In the genomic region with DNA sequence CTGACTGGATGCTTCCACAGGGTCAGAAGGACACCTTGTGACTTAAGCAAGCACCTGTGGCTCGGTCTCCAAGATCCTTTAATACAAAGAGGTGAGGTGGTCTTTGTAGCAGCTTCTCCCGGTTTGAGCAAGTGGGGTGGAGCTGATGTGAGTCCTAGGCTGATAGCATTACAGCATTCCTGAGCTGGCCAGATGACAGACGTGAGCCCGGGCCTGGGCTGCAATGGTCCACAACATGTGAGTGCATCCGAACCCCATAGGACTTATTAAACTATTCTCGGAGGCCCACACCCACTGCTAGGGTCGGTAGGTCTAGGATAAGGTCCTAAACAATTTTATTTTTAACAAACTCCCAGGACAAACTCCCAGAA, we compare ENCODE assay signal across 7 mouse cellular contexts.
DNase-seq lines count a peak whose midpoint lies in the region; ATAC-seq lines count a peak whose summit lies in the region.

No protein-coding gene starts in this region.

- no peak for DNase-seq in lung, postnatal 25 days (ENCODE audit: low spot score)
- DNase-seq in cerebellum, adult 11 months, result no peak
- no peak for DNase-seq in cerebellum, postnatal 4 days (ENCODE audit: low spot score in 2 of 2)

- no peak overlapping the region for H3K4me3 ChIP-seq in lung, embryonic 15.5 days
- no peak overlapping the region for H3K4me3 ChIP-seq in embryonic facial prominence, embryonic 15.5 days (replicated peaks)
- H3K4me3 ChIP-seq in neural tube, embryonic 15.5 days (replicated peaks), result no peak overlapping the region; the same call in 1 of the 2 replicates

- no peak overlapping the region for H3K9ac ChIP-seq in lung, embryonic 15.5 days
- H3K9ac ChIP-seq in embryonic facial prominence, embryonic 15.5 days, result no peak overlapping the region
- H3K9ac ChIP-seq in neural tube, embryonic 15.5 days (replicated peaks), result no peak overlapping the region

- 0 out of 2 replicates have a peak, but pooled peaks cover 3% of the 10 kb centered on the region for H3K36me3 ChIP-seq in lung, embryonic 15.5 days
- no peaks in the 10 kb centered on the region for H3K36me3 ChIP-seq in embryonic facial prominence, embryonic 15.5 days
- H3K36me3 ChIP-seq in neural tube, embryonic 15.5 days, result peaks cover 16% of the 10 kb centered on the region

- no peak overlapping the region for H3K27ac ChIP-seq in lung, embryonic 15.5 days
- H3K27ac ChIP-seq in embryonic facial prominence, embryonic 15.5 days (replicated peaks), result peak overlapping the region; percentile 23
- peak overlapping the region; percentile 76 for H3K27ac ChIP-seq in neural tube, embryonic 15.5 days (replicated peaks)

- WGBS in lung, embryonic 15.5 days, result 35% methylated on average over 7 of the region's 7 CpGs
- 34% methylated on average over 7 of the region's 7 CpGs for WGBS in embryonic facial prominence, embryonic 15.5 days
- 50% methylated on average over 7 of the region's 7 CpGs for WGBS in neural tube, embryonic 15.5 days

- 0 out of 2 replicates have a peak, but pooled peaks cover 7% of the 10 kb centered on the region for H3K4me1 ChIP-seq in lung, embryonic 15.5 days
- H3K4me1 ChIP-seq in embryonic facial prominence, embryonic 15.5 days, result peaks cover 11% of the 10 kb centered on the region
- H3K4me1 ChIP-seq in neural tube, embryonic 15.5 days, result peaks cover 13% of the 10 kb centered on the region

- no peaks in the 10 kb centered on the region for H3K27me3 ChIP-seq in lung, embryonic 15.5 days
- no peaks in the 10 kb centered on the region for H3K27me3 ChIP-seq in embryonic facial prominence, embryonic 15.5 days
- H3K27me3 ChIP-seq in neural tube, embryonic 15.5 days (replicated peaks), result no peaks in the 10 kb centered on the region

- no peaks in the 10 kb centered on the region for H3K9me3 ChIP-seq in lung, embryonic 15.5 days
- H3K9me3 ChIP-seq in embryonic facial prominence, embryonic 15.5 days (replicated peaks), result no peaks in the 10 kb centered on the region
- H3K9me3 ChIP-seq in neural tube, embryonic 15.5 days (replicated peaks), result no peaks in the 10 kb centered on the region

- H3K4me2 ChIP-seq in lung, embryonic 15.5 days, result no peak overlapping the region
- no peak overlapping the region for H3K4me2 ChIP-seq in embryonic facial prominence, embryonic 15.5 days (replicated peaks)
- H3K4me2 ChIP-seq in neural tube, embryonic 15.5 days, result 0 out of 2 replicates have a peak overlapping the region, but pooled peaks have one; percentile 6

- peak; percentile 31; the same call in 1 of the 2 replicates for ATAC-seq in lung, embryonic 15.5 days (ENCODE audit: borderline replicate concordance, extremely low read depth, low FRiP score, low TSS enrichment)
- ATAC-seq in embryonic facial prominence, embryonic 15.5 days (ENCODE audit: insufficient number of reproducible peaks, low FRiP score, low TSS enrichment, low read depth), result peak; percentile 43; the same call in 1 of the 2 replicates
- ATAC-seq in inflammation-experienced regulatory T-cells, adult 6 months, result peak; percentile 12
- ATAC-seq in neural tube, embryonic 15.5 days (ENCODE audit: low FRiP score), result peak; percentile 70

Comparison
In these comparisons a context has a peak if more than half of its experiments do, and no peak if none do; other contexts are left out.
1. ATAC-seq: peak in every context shown above with its lines; median percentile 70 in neural tube, embryonic 15.5 days; 43 in embryonic facial prominence, embryonic 15.5 days; 31 in lung, embryonic 15.5 days; 12 in inflammation-experienced regulatory T-cells, adult 6 months.